Mouse (Mus musculus): ENCODE measurements around the gene Xk.
A peak's percentile ranks its signal among the peaks of the same experiment; 100 is the strongest.
"Not testable (repeated sequence)": the region's sequence is repeated elsewhere in the genome, so short reads cannot be mapped to it uniquely, and the experiment has no call there.

The Xk gene

GRCm38 (mm10) chrX:9272460-9273361, at the start of gene Xk:
Gene Xk (plus strand): TSS chrX:9272756.
- DNase-seq = peak; percentile 48

- DNase-seq = no peak
These were observed 45.5 kb upstream of the Xk start for GRCm38 (mm10) chrX:9227105-9227504.

GRCm38 (mm10) chrX:9240737-9241591, 31.6 kb upstream of the Xk start:
- no peak for DNase-seq

- peak; percentile 61 for DNase-seq
These were observed 29.1 kb upstream of the Xk start for GRCm38 (mm10) chrX:9243381-9243864.

GRCm38 (mm10) chrX:9244603-9245336, 27.8 kb upstream of the Xk start:
- peak; percentile 17 for DNase-seq

- DNase-seq = no peak
These were observed 23.6 kb upstream of the Xk start for GRCm38 (mm10) chrX:9248911-9249310.

GRCm38 (mm10) chrX:9253990-9254389, 18.6 kb upstream of the Xk start:
- DNase-seq = no peak

- no peak for DNase-seq
These were observed 17.7 kb upstream of the Xk start for GRCm38 (mm10) chrX:9254901-9255300.

- no peak for DNase-seq
These were observed 15.8 kb upstream of the Xk start, which contains the start of gene Gm14862 for GRCm38 (mm10) chrX:9256766-9257165. Gene Gm14862 (minus strand): TSS chrX:9256899.

- no peak for DNase-seq
These were observed 14.7 kb upstream of the Xk start for GRCm38 (mm10) chrX:9257831-9258230.

- DNase-seq = no peak
These were observed 13.3 kb upstream of the Xk start for GRCm38 (mm10) chrX:9259267-9259666.

- DNase-seq = no peak
These were observed 1.4 kb upstream of the Xk start for GRCm38 (mm10) chrX:9271112-9271511.

GRCm38 (mm10) chrX:9271947-9272459, 553 bp upstream of the Xk start:
- DNase-seq = no peak

GRCm38 (mm10) chrX:9273377-9274002, 934 bp downstream of the Xk start:
- DNase-seq = no peak

GRCm38 (mm10) chrX:9274321-9274720, 1.8 kb downstream of the Xk start:
- DNase-seq = no peak

- DNase-seq = not testable (repeated sequence)
These were observed 10.9 kb downstream of the Xk start, which contains the start of gene H2al1m for GRCm38 (mm10) chrX:9283464-9283863. Gene H2al1m (plus strand): TSS chrX:9283764.

GRCm38 (mm10) chrX:9293140-9293829, 20.7 kb downstream of the Xk start:
- not testable (repeated sequence) for DNase-seq

- DNase-seq = no peak
These were observed 25.9 kb downstream of the Xk start for GRCm38 (mm10) chrX:9298413-9298864.

GRCm38 (mm10) chrX:9302791-9303190, 30.2 kb downstream of the Xk start:
- no peak for DNase-seq

GRCm38 (mm10) chrX:9303455-9303854, 30.9 kb downstream of the Xk start:
- no peak for DNase-seq

- not testable (repeated sequence) for DNase-seq
These were observed 43.9 kb downstream of the Xk start for GRCm38 (mm10) chrX:9316457-9316856.

All from right cerebral cortex, postnatal 4 days (tissue).